Mouse (Mus musculus) left cerebral cortex, postnatal 25 days (tissue): ENCODE measurements at regions not wholly inside any gene's neighbourhood (a gene's known extent, or its start where the extent isn't known, plus 50 kb on each side); places are given as distances from the start of the nearest gene placed in this dataset.
A peak's percentile ranks its signal among the peaks of the same experiment; 100 is the strongest.
"Not testable (repeated sequence)": the region's sequence is repeated elsewhere in the genome, so short reads cannot be mapped to it uniquely, and the experiment has no call there.

Experiments
- DNase-seq, 2 experiments: peaks; one replicate each; pipeline ENCODE4 v3.0.0; 2022; ENCODE audit warnings: low spot score in 2 of 2, mixed read lengths in 1 of 2
- intact Hi-C: fragments of 180-260 bp; cut with DNase I; formaldehyde crosslinking; loops from one replicate; pipeline ENCODE4 v1.15.1; 2025

- intact Hi-C loops = no loop called here
- DNase-seq = no peak
Observed at GRCm38 (mm10) chr3:6887053-6887700, 266.9 kb upstream of the 1700008P02Rik start.

- intact Hi-C loops = no loop called here
Observed at GRCm38 (mm10) chr3:6886200-6887052, 266.2 kb upstream of the 1700008P02Rik start.

GRCm38 (mm10) chr3:6883401-6883800 lies 263.2 kb upstream of the 1700008P02Rik start:
- intact Hi-C loops = no loop called here
- DNase-seq = no peak

More at GRCm38 (mm10) chr3:6886200-6887052, 266.2 kb upstream of the 1700008P02Rik start:
- DNase-seq = no peak

GRCm38 (mm10) chr3:6876265-6876664 lies 256.0 kb upstream of the 1700008P02Rik start:
- DNase-seq = no peak
- intact Hi-C loops = no loop called here

GRCm38 (mm10) chr3:6872170-6872569 lies 251.9 kb upstream of the 1700008P02Rik start:
- intact Hi-C loops = no loop called here

GRCm38 (mm10) chr3:6871752-6872151 lies 251.5 kb upstream of the 1700008P02Rik start:
- intact Hi-C loops = no loop called here
- no peak for DNase-seq

More at GRCm38 (mm10) chr3:6872170-6872569, 251.9 kb upstream of the 1700008P02Rik start:
- no peak for DNase-seq

- intact Hi-C loops = no loop called here
- no peak for DNase-seq
Observed at GRCm38 (mm10) chr3:6866148-6866483, 245.9 kb upstream of the 1700008P02Rik start.

- intact Hi-C loops = no loop called here
Observed at GRCm38 (mm10) chr3:6865462-6866147, 245.4 kb upstream of the 1700008P02Rik start.

GRCm38 (mm10) chr3:6859866-6860180 lies 239.6 kb upstream of the 1700008P02Rik start:
- intact Hi-C loops = no loop called here

More at GRCm38 (mm10) chr3:6865462-6866147, 245.4 kb upstream of the 1700008P02Rik start:
- DNase-seq = peak; percentile 45 to 75

GRCm38 (mm10) chr3:6858982-6859865 lies 239.0 kb upstream of the 1700008P02Rik start:
- intact Hi-C loops = no loop called here
- DNase-seq = no peak

More at GRCm38 (mm10) chr3:6859866-6860180, 239.6 kb upstream of the 1700008P02Rik start:
- DNase-seq = no peak

GRCm38 (mm10) chr3:6819332-6819731 lies 199.1 kb upstream of the 1700008P02Rik start:
- intact Hi-C loops = no loop called here
- no peak for DNase-seq

GRCm38 (mm10) chr3:6812346-6812745 lies 192.1 kb upstream of the 1700008P02Rik start:
- intact Hi-C loops = no loop called here
- no peak for DNase-seq

GRCm38 (mm10) chr3:6809381-6809950 lies 189.2 kb upstream of the 1700008P02Rik start:
- no peak for DNase-seq
- intact Hi-C loops = no loop called here

- intact Hi-C loops, DNase-seq: not testable (repeated sequence)
Observed at GRCm38 (mm10) chr3:6800092-6800716, 180.0 kb upstream of the 1700008P02Rik start.

- intact Hi-C loops = no loop called here
- no peak for DNase-seq
Observed at GRCm38 (mm10) chr3:6768506-6768905, 148.3 kb upstream of the 1700008P02Rik start.

- DNase-seq, intact Hi-C loops: not testable (repeated sequence)
Observed at GRCm38 (mm10) chr3:6768085-6768484, 147.8 kb upstream of the 1700008P02Rik start.

- no peak for DNase-seq
Observed at GRCm38 (mm10) chr3:6759172-6759571, 138.9 kb upstream of the 1700008P02Rik start.

GRCm38 (mm10) chr3:6757562-6757961 lies 137.3 kb upstream of the 1700008P02Rik start:
- DNase-seq = no peak
- intact Hi-C loops = no loop called here

More at GRCm38 (mm10) chr3:6759172-6759571, 138.9 kb upstream of the 1700008P02Rik start:
- intact Hi-C loops = no loop called here

- DNase-seq, intact Hi-C loops: not testable (repeated sequence)
Observed at GRCm38 (mm10) chr3:6750746-6751145, 130.5 kb upstream of the 1700008P02Rik start.
